Mouse (Mus musculus): ENCODE results near the gene Psmb1.
"Not testable (repeated sequence)": the region's sequence is repeated elsewhere in the genome, so short reads cannot be mapped to it uniquely, and the experiment has no call there.

The Psmb1 gene

GRCm38 (mm10) chr17:15499656-15500394 lies at the start of gene Psmb1, which contains the start of gene Tbp:
TSS of gene Psmb1 (minus strand) at chr17:15499751.
TSS of gene Tbp (plus strand) at chr17:15499888.
- peak; percentile 93 for DNase-seq (ENCODE audit: low read depth, low spot score)

- no peak for DNase-seq (ENCODE audit: low read depth, low spot score)
Observed at GRCm38 (mm10) chr17:15546440-15546839, 46.9 kb upstream of the Psmb1 start.

- not testable (repeated sequence) for DNase-seq (ENCODE audit: low read depth, low spot score)
Observed at GRCm38 (mm10) chr17:15543868-15544267, 44.3 kb upstream of the Psmb1 start.

- no peak for DNase-seq (ENCODE audit: low read depth, low spot score)
Observed at GRCm38 (mm10) chr17:15540309-15540708, 40.8 kb upstream of the Psmb1 start.

GRCm38 (mm10) chr17:15536457-15536904 lies 36.9 kb upstream of the Psmb1 start:
- no peak for DNase-seq (ENCODE audit: low read depth, low spot score)

GRCm38 (mm10) chr17:15535943-15536342 lies 36.4 kb upstream of the Psmb1 start:
- no peak for DNase-seq (ENCODE audit: low read depth, low spot score)

- no peak for DNase-seq (ENCODE audit: low read depth, low spot score)
Observed at GRCm38 (mm10) chr17:15535162-15535800, 35.7 kb upstream of the Psmb1 start.

GRCm38 (mm10) chr17:15530141-15530540 lies 30.6 kb upstream of the Psmb1 start:
- DNase-seq (ENCODE audit: low read depth, low spot score): no peak

GRCm38 (mm10) chr17:15528887-15529286 lies 29.3 kb upstream of the Psmb1 start:
- DNase-seq (ENCODE audit: low read depth, low spot score): no peak

GRCm38 (mm10) chr17:15527811-15528136 lies 28.2 kb upstream of the Psmb1 start:
- no peak for DNase-seq (ENCODE audit: low read depth, low spot score)

GRCm38 (mm10) chr17:15526986-15527810 lies 27.6 kb upstream of the Psmb1 start, which contains the start of gene Pdcd2:
TSS of gene Pdcd2 (minus strand) at chr17:15527301.
- DNase-seq (ENCODE audit: low read depth, low spot score): peak; percentile 85

GRCm38 (mm10) chr17:15526304-15526703 lies 26.8 kb upstream of the Psmb1 start:
- DNase-seq (ENCODE audit: low read depth, low spot score): no peak

GRCm38 (mm10) chr17:15518766-15519165 lies 19.2 kb upstream of the Psmb1 start:
- DNase-seq (ENCODE audit: low read depth, low spot score): no peak

- no peak for DNase-seq (ENCODE audit: low read depth, low spot score)
Observed at GRCm38 (mm10) chr17:15518186-15518585, 18.6 kb upstream of the Psmb1 start.

GRCm38 (mm10) chr17:15517776-15518175 lies 18.2 kb upstream of the Psmb1 start:
- no peak for DNase-seq (ENCODE audit: low read depth, low spot score)

GRCm38 (mm10) chr17:15510694-15511093 lies 11.1 kb upstream of the Psmb1 start:
- no peak for DNase-seq (ENCODE audit: low read depth, low spot score)

GRCm38 (mm10) chr17:15498753-15499113 lies 818 bp downstream of the Psmb1 start:
- no peak for DNase-seq (ENCODE audit: low read depth, low spot score)

- DNase-seq (ENCODE audit: low read depth, low spot score): peak; percentile 86
Observed at GRCm38 (mm10) chr17:15497882-15498752, 1.4 kb downstream of the Psmb1 start.

- DNase-seq (ENCODE audit: low read depth, low spot score): no peak
Observed at GRCm38 (mm10) chr17:15490542-15490941, 9.0 kb downstream of the Psmb1 start.

GRCm38 (mm10) chr17:15472671-15473070 lies 26.9 kb downstream of the Psmb1 start:
- no peak for DNase-seq (ENCODE audit: low read depth, low spot score)

GRCm38 (mm10) chr17:15467669-15468068 lies 31.9 kb downstream of the Psmb1 start:
- DNase-seq (ENCODE audit: low read depth, low spot score): peak; percentile 44

Measured in c-Kit-negative CD71-positive TER-119-positive erythroid progenitor cells, embryonic 14.5 days (primary cell).